Mouse (Mus musculus): ENCODE results near the gene Csmd2. TPM values are rescaled to one million over a fixed set of nuclear protein-coding genes. Genes with fewer than 3 reads are reported as not detected.
"Not testable (repeated sequence)": the region's sequence is repeated elsewhere in the genome, so short reads cannot be mapped to it uniquely, and the experiment has no call there.

Csmd2 gene
- total RNA-seq, 4 experiments from 2014 or later, result not detected

GRCm38 (mm10) chr4:128483891-128484290 lies 496.2 kb downstream of the Csmd2 start:
- DNase-seq (ENCODE audit: low spot score in 2 of 2), result no peak

GRCm38 (mm10) chr4:128484679-128485078 lies 497.0 kb downstream of the Csmd2 start:
- DNase-seq (ENCODE audit: low spot score in 2 of 2), result no peak

GRCm38 (mm10) chr4:128489521-128490100 lies 502.0 kb downstream of the Csmd2 start:
- no peak for DNase-seq (ENCODE audit: low spot score in 2 of 2)

GRCm38 (mm10) chr4:128492055-128492454 lies 504.4 kb downstream of the Csmd2 start:
- no peak for DNase-seq (ENCODE audit: low spot score in 2 of 2)

- DNase-seq (ENCODE audit: low spot score in 2 of 2), result no peak
These were observed 512.3 kb downstream of the Csmd2 start for GRCm38 (mm10) chr4:128499980-128500379.

GRCm38 (mm10) chr4:128506878-128507277 lies 519.2 kb downstream of the Csmd2 start:
- no peak for DNase-seq (ENCODE audit: low spot score in 2 of 2)

GRCm38 (mm10) chr4:128509885-128510284 lies 522.2 kb downstream of the Csmd2 start:
- DNase-seq (ENCODE audit: low spot score in 2 of 2), result no peak

GRCm38 (mm10) chr4:128514496-128514895 lies 526.8 kb downstream of the Csmd2 start:
- DNase-seq (ENCODE audit: low spot score in 2 of 2), result no peak

- no peak for DNase-seq (ENCODE audit: low spot score in 2 of 2)
These were observed 533.6 kb downstream of the Csmd2 start for GRCm38 (mm10) chr4:128521276-128521675.

- no peak for DNase-seq (ENCODE audit: low spot score in 2 of 2)
These were observed 555.7 kb downstream of the Csmd2 start for GRCm38 (mm10) chr4:128543378-128543777.

- DNase-seq (ENCODE audit: low spot score in 2 of 2), result not testable (repeated sequence)
These were observed 556.4 kb downstream of the Csmd2 start for GRCm38 (mm10) chr4:128543956-128544486.

- no peak for DNase-seq (ENCODE audit: low spot score in 2 of 2)
These were observed 563.1 kb downstream of the Csmd2 start for GRCm38 (mm10) chr4:128550756-128551155.

GRCm38 (mm10) chr4:128554198-128554597 lies 566.5 kb downstream of the Csmd2 start:
- DNase-seq (ENCODE audit: low spot score in 2 of 2), result no peak

GRCm38 (mm10) chr4:128560327-128560726 lies 572.7 kb downstream of the Csmd2 start:
- DNase-seq (ENCODE audit: low spot score in 2 of 2), result no peak

GRCm38 (mm10) chr4:128575811-128576210 lies 588.2 kb downstream of the Csmd2 start:
- DNase-seq (ENCODE audit: low spot score in 2 of 2), result no peak

GRCm38 (mm10) chr4:128579182-128579581 lies 591.5 kb downstream of the Csmd2 start:
- DNase-seq (ENCODE audit: low spot score in 2 of 2), result no peak

GRCm38 (mm10) chr4:128593286-128593685 lies 605.6 kb downstream of the Csmd2 start:
- no peak for DNase-seq (ENCODE audit: low spot score in 2 of 2)

GRCm38 (mm10) chr4:128594062-128594461 lies 606.4 kb downstream of the Csmd2 start:
- no peak for DNase-seq (ENCODE audit: low spot score in 2 of 2)

GRCm38 (mm10) chr4:128597801-128598560 lies 610.3 kb downstream of the Csmd2 start:
- no peak for DNase-seq (ENCODE audit: low spot score in 2 of 2)

- no peak for DNase-seq (ENCODE audit: low spot score in 2 of 2)
These were observed 618.9 kb downstream of the Csmd2 start for GRCm38 (mm10) chr4:128606586-128606985.

GRCm38 (mm10) chr4:128607661-128608060 lies 620.0 kb downstream of the Csmd2 start:
- no peak for DNase-seq (ENCODE audit: low spot score in 2 of 2)

- DNase-seq (ENCODE audit: low spot score in 2 of 2), result no peak
These were observed 621.7 kb downstream of the Csmd2 start for GRCm38 (mm10) chr4:128609276-128609924.
